Mouse (Mus musculus) kidney, embryonic 15.5 days (tissue): ENCODE data around the gene Ern1. TPM values are rescaled to one million over a fixed set of nuclear protein-coding genes. Genes with fewer than 3 reads are reported as not detected.

ENCODE experiments used
- ATAC-seq: fragments of 200-750 bp; cut with Nextera tagmentation; replicated peaks from 2 replicates; pipeline ENCODE4 v1.8.0; 2017; ENCODE audit warnings: moderate TSS enrichment; ENCODE audit not compliant: low FRiP score
- H3K27ac ChIP-seq: fragments of 300-500 bp; sonication (generic); 2 replicates; pipeline ENCODE4 v1.5.1; 2015; ENCODE audit warnings: mild to moderate bottlenecking, inconsistent platforms
- H3K27me3 ChIP-seq: fragments of 300-500 bp; sonication (generic); 2 replicates; pipeline ENCODE4 v1.6.1; 2015; ENCODE audit warnings: inconsistent platforms
- H3K36me3 ChIP-seq: fragments of 300-500 bp; sonication (generic); 2 replicates; pipeline ENCODE4 v1.6.1; 2015; ENCODE audit warnings: inconsistent platforms
- H3K4me1 ChIP-seq: fragments of 300-500 bp; sonication (generic); 2 replicates; pipeline ENCODE4 v1.6.1; 2015; ENCODE audit warnings: inconsistent platforms
- H3K4me2 ChIP-seq: fragments of 300-500 bp; sonication (generic); 2 replicates; pipeline ENCODE4 v1.6.1; 2015; ENCODE audit warnings: moderate library complexity, mild to moderate bottlenecking, inconsistent platforms
- H3K4me3 ChIP-seq: fragments of 300-500 bp; sonication (generic); replicated peaks from 2 replicates; pipeline ENCODE4 v1.5.1; 2015; ENCODE audit warnings: mild to moderate bottlenecking, inconsistent platforms
- H3K9ac ChIP-seq: fragments of 300-500 bp; sonication (generic); 2 replicates; pipeline ENCODE4 v1.6.1; 2015; ENCODE audit warnings: mild to moderate bottlenecking, inconsistent platforms
- H3K9me3 ChIP-seq: fragments of 300-500 bp; sonication (generic); replicated peaks from 2 replicates; pipeline ENCODE4 v1.6.1; 2016; ENCODE audit warnings: inconsistent platforms
- WGBS: fragments of 180-500 bp; shearing (Covaris S2); methylation state at CpG from one replicate; pipeline ENCODE4 v1.1.7; 2015; ENCODE audit warnings: mixed read lengths; 5-methylcytosine and 5-hydroxymethylcytosine counted together
- polyA plus RNA-seq: library from polyadenylated mRNA; unstranded; fragments of >200 nt; fragmentation: Nextera tagmentation; extraction: Ambion mirVana; gene quantifications from 2 replicates; pipeline ENCODE4 v1.2.1, GENCODE M21; 2015

Gene Ern1
- 6.6 and 7.0 TPM in 2 replicates for polyA plus RNA-seq

DNA sequence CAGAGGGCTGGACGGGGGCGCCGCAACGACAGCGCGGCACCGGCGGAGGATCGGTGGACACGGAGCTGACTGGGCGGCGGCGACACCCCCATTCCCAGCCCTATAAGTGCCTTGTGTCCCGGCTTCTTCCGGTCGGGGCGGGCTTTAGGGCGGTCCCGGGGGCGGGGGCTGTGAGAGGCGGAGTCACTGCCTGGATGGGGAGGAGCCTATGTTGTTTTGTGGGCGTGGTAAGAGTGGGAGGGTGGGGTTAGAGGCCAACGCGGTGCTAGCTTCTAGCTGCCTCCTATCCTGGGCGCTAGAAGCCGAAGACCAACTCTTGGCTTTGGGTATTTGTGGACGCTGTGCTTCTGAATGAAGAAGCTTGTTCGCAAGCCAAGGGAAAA lies at the start of gene Ern1:
Ern1 (minus strand) TSS at position 120 of the 383 bp plus-strand sequence.
- peak within 1 kb of the TSS; percentile 94 for H3K27ac ChIP-seq
- no peaks in the 10 kb centered on the region for H3K36me3 ChIP-seq
- under 1% methylated on average over 28 of the region's 28 CpGs for WGBS
- peaks cover 31% of the 10 kb centered on the region for H3K4me1 ChIP-seq
- no peaks in the 10 kb centered on the region for H3K9me3 ChIP-seq
- no peaks in the 10 kb centered on the region for H3K27me3 ChIP-seq
- ATAC-seq: peak; percentile 97
- H3K4me2 ChIP-seq: peak within 1 kb of the TSS; percentile 84
- H3K9ac ChIP-seq: peak within 1 kb of the TSS; percentile 91
- peak within 1 kb of the TSS; percentile 98 for H3K4me3 ChIP-seq

DNA sequence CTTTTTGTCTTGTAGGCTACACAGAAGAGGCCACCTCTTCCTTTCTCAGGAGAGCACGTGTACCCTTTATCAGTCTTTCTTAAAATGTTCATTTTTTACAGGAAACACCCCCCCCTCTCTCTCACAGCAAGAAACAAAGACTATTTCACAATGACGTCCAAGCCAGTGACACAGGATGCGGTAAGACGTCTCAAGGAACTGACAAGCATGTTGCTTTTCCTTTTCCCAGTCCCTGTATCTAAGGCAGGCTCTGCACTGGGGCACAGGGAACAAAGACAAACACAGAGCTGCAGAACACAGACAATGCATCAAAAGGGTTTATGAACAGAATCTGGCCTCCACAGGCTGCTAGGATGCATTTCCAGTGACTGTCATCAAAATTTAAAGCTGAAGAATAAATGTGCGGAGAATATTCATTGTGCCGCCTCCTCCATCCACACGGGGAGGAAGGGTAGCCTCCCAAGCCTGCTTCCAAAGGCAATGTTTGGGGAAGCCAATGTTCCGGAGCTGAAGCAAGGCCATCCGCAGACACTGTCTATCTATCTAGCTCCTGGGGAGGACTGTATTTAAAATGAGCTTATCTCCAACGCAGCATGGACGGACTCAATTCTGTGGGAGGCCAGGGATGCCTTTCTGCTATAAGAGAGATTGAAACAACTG lies 48.7 kb upstream of the Ern1 start:
- ATAC-seq: no peak
- H3K36me3 ChIP-seq: peaks cover 4% of the 10 kb centered on the region
- peaks cover 38% of the 10 kb centered on the region for H3K4me1 ChIP-seq
- WGBS: 53% methylated on average over 11 of the region's 11 CpGs
- no peaks in the 10 kb centered on the region for H3K27me3 ChIP-seq
- peak overlapping the region; percentile 62 for H3K27ac ChIP-seq
- H3K4me2 ChIP-seq: no peak overlapping the region
- no peak overlapping the region for H3K4me3 ChIP-seq
- H3K9me3 ChIP-seq: no peaks in the 10 kb centered on the region
- H3K9ac ChIP-seq: no peak overlapping the region

DNA sequence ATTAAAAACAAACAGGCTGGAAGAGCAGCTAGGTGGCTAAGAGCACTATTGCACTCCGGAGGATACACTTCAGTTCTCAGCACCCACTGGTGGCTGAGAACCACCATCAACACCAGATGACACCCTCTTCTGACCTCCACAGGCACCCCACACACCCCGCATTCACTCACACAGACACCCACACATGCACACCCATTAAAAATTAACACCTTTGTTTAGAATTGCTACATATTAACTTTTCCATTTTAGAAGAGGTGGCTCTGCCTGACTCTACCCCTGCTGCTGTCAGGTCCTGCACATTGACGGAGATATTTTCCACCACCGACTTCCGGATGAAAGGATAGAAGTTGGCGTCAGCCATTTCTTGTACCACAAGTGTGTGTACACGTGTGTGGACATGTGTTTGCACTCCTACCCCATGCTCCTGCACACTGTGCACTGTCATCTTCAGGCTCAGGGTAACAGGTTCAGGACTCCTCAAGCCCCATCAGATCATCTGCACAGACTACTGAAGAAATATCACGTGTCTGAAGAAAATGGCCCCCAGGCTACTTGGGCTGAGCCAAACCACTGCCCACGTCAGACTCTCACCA lies 48.1 kb upstream of the Ern1 start:
- peak overlapping the region; percentile 62; the same call in 1 of the 2 replicates for H3K27ac ChIP-seq

DNA sequence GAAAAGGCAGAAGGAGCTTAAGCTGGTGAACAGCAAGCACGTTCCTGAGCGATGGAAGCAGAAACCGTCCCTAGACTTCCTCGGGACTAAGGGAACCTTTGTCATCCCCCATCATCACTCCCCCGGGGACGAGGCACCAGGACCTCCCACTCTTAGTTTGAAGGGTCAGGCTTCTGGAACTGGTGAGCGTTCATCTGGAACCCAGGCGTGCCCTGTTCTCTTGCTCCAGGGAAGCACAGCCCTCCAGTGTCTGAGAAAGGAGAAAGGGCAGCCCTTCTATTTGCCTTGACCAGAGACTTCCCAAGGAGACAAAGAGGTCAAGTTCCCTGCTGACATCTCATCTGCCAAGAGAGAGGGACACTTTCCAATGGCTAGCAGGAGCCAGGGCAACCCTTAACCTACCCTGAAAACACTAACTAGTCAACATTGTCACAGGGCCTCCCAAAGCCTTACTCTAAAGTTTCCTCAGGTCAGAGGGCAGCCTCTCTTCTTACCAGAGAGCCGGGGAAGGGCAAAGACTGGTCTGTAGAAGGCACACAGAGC lies 44.7 kb upstream of the Ern1 start:
- no peak overlapping the region for H3K9ac ChIP-seq
- peaks cover 5% of the 10 kb centered on the region; the same call in 1 of the 2 replicates for H3K36me3 ChIP-seq
- H3K27me3 ChIP-seq: no peaks in the 10 kb centered on the region
- H3K27ac ChIP-seq: peak overlapping the region; percentile 48; the same call in 1 of the 2 replicates
- no peak overlapping the region for H3K4me2 ChIP-seq
- H3K4me3 ChIP-seq: no peak overlapping the region
- 36% methylated on average over 9 of the region's 9 CpGs for WGBS
- no peaks in the 10 kb centered on the region for H3K9me3 ChIP-seq
- peak; percentile 47 for ATAC-seq
- H3K4me1 ChIP-seq: peaks cover 40% of the 10 kb centered on the region

More for the DNA sequence above, 48.1 kb upstream of the Ern1 start:
- Histone ChIP-seq H3K27me3 (no peaks in the 10 kb centered on the region), H3K4me2 (no peak overlapping the region), H3K9ac (no peak overlapping the region), H3K4me3 (no peak overlapping the region), H3K36me3 (peaks cover 4% of the 10 kb centered on the region), H3K4me1 (peaks cover 38% of the 10 kb centered on the region), H3K9me3 (no peaks in the 10 kb centered on the region)
- no peak for ATAC-seq
- 79% methylated on average over 9 of the region's 9 CpGs for WGBS

DNA sequence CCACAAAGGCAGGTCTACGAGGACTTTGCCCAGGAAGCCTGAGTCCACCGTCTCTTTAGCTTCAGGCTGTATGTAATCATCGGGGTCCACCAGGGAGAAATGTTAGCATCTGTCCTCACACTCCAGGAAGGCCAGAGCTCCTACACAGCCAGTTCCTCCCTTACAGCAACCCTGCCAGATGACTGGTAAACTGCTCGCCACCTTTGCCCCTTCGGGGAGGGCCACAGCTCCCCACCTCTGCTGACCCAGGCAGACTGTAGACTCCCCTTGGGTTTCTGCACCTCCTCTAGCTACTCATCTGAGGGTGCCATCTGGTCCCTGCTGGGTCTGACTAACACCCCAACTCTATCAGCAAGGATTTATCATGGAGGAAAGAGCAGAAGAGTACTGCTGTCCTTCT lies 42.1 kb upstream of the Ern1 start:
- Histone ChIP-seq H3K4me1 (peaks cover 29% of the 10 kb centered on the region), H3K9me3 (no peaks in the 10 kb centered on the region), H3K27ac (no peak overlapping the region), H3K4me2 (no peak overlapping the region), H3K4me3 (no peak overlapping the region), H3K27me3 (no peaks in the 10 kb centered on the region), H3K36me3 (peaks cover 5% of the 10 kb centered on the region; the same call in 1 of the 2 replicates), H3K9ac (no peak overlapping the region)
- ATAC-seq: no peak
- WGBS: 79% methylated on average over 5 of the region's 5 CpGs

DNA sequence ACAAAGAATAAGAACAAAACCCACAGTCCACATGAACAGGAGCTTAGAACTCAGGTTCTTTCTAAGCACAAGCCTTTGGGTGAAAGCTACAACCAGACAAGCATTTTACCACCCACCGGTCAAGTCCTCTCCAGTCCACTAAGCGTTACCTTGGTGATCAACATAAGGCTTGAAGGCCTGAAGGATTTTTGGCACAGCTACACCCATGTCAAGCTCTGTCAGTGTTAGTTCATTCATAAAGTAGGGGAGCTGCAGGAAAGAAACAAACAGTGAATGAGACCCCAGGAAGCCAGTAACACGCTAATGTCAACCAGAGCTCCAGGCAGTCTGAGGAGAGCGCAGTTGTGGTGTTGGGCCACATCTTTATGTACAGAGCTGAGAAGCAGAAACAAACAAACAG lies 41.5 kb upstream of the Ern1 start:
- 85% methylated on average over 4 of the region's 4 CpGs for WGBS

DNA sequence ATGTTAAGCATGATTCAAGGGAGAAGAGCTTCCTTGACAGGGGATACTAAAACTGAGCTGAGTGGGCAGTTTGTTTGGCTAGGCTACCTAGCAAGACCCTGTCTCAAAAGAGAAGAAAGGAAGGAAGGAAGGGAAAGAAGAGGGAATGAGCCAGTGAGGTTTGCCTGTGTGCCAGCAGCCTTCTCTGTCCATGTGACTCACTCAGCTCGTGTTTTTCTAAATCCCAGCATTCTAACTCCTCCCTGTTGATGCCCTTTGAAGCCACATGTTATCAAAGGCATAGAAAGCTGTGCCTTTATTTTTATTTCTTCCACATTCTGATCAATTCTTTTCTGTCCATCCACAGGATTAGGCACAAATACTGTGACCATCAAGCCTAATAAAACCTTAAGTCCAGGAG lies 40.3 kb upstream of the Ern1 start:
- 14% methylated on average over 1 of the region's 1 CpGs for WGBS
- no peak overlapping the region for H3K9ac ChIP-seq
- no peaks in the 10 kb centered on the region for H3K9me3 ChIP-seq
- no peak overlapping the region for H3K4me2 ChIP-seq
- no peak overlapping the region for H3K4me3 ChIP-seq
- H3K27ac ChIP-seq: no peak overlapping the region
- peaks cover 16% of the 10 kb centered on the region for H3K4me1 ChIP-seq
- H3K36me3 ChIP-seq: peaks cover 5% of the 10 kb centered on the region; the same call in 1 of the 2 replicates
- H3K27me3 ChIP-seq: no peaks in the 10 kb centered on the region
- ATAC-seq: no peak

More for the DNA sequence above, 41.5 kb upstream of the Ern1 start:
- Histone ChIP-seq H3K36me3 (peaks cover 5% of the 10 kb centered on the region; the same call in 1 of the 2 replicates), H3K9ac (no peak overlapping the region), H3K4me3 (no peak overlapping the region), H3K27me3 (no peaks in the 10 kb centered on the region), H3K9me3 (no peaks in the 10 kb centered on the region), H3K27ac (no peak overlapping the region), H3K4me2 (no peak overlapping the region), H3K4me1 (peaks cover 24% of the 10 kb centered on the region)
- no peak for ATAC-seq

DNA sequence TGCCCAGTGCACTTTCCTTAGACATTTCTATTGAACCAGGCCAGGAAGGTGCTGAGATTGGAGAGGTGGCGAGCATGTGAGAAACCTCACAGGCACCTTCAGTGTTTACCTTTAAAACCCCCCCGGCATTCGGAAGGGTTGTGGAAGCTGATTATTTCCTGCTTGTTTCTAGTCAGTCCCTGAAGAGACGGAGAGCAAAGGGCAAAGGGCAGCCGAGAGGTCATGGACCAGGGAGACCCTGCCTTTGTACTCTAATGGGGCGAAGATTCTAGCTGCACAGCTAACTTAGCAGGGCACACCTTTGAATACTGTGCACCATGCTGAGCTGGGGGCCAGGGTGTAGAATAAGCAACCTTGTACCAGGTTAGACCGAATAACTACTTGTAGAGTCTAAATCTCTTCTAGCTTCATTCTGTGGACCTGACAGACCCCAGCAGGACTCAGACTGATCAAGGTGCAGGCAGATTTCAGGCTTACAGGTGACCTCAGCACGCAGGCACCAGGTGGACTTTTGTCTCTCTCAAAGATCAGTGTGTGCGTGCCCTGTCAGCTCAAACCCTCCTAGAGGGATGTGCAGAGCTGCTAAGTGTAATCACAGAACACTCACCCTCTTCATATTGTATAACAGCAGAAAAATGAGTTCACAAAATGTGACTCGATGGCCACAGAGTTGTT lies 39.6 kb upstream of the Ern1 start:
- no peak for ATAC-seq
- WGBS: 53% methylated on average over 10 of the region's 10 CpGs
- H3K36me3 ChIP-seq: 0 out of 2 replicates have a peak, but pooled peaks cover 5% of the 10 kb centered on the region
- no peak overlapping the region for H3K27ac ChIP-seq
- no peak overlapping the region for H3K9ac ChIP-seq
- H3K27me3 ChIP-seq: no peaks in the 10 kb centered on the region
- H3K9me3 ChIP-seq: no peaks in the 10 kb centered on the region
- no peak overlapping the region for H3K4me3 ChIP-seq
- no peak overlapping the region for H3K4me2 ChIP-seq
- peaks cover 10% of the 10 kb centered on the region for H3K4me1 ChIP-seq

DNA sequence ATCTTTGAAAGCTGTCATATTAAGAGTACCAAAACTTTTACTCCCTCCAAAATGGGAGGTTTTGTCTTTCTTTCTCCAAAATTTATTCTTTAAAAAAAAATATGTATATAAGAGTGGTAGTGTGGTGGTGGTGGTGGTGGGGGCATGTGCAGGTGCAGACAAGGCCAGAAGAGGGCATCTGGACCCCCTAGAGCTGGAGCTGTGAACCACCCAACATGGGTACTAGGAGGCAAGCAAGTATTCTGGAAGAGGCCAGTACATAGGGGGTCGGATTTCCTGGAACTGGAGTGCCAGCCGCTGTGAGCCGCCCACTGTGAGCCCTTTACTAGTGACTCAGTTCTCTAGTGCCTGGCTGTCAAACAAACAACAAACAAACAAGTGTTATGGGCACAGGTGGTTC lies 34.9 kb upstream of the Ern1 start:
- Histone ChIP-seq H3K9ac (no peak overlapping the region), H3K4me2 (no peak overlapping the region), H3K9me3 (no peaks in the 10 kb centered on the region), H3K27ac (no peak overlapping the region), H3K4me3 (no peak overlapping the region), H3K4me1 (peaks cover 16% of the 10 kb centered on the region), H3K36me3 (no peaks in the 10 kb centered on the region), H3K27me3 (no peaks in the 10 kb centered on the region)
- WGBS: 44% methylated on average over 3 of the region's 3 CpGs
- ATAC-seq: no peak

DNA sequence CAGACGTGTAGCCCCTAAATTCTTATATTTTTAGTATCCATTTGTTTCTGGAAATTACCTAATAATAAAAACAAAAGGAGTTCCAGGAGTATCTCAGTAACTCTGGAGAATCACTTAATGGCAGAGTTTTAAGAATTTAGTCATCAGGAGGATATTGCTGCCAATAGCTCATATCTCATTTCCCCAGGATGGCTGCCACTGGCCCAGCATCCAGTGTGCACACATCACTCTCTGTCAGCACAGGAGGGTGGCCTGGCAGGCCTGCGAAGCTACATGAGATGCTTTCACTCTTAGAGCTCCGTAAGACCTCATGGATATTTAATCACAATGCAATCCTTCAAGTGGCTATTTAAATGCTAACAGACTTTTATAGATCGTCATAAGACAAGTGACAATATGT lies 34.0 kb upstream of the Ern1 start:
- ATAC-seq: no peak
- WGBS: 75% methylated on average over 4 of the region's 4 CpGs
- no peak overlapping the region for H3K9ac ChIP-seq
- H3K27me3 ChIP-seq: no peaks in the 10 kb centered on the region
- peaks cover 16% of the 10 kb centered on the region for H3K4me1 ChIP-seq
- H3K4me2 ChIP-seq: no peak overlapping the region
- no peaks in the 10 kb centered on the region for H3K9me3 ChIP-seq
- no peak overlapping the region for H3K4me3 ChIP-seq
- H3K27ac ChIP-seq: no peak overlapping the region
- no peaks in the 10 kb centered on the region for H3K36me3 ChIP-seq

DNA sequence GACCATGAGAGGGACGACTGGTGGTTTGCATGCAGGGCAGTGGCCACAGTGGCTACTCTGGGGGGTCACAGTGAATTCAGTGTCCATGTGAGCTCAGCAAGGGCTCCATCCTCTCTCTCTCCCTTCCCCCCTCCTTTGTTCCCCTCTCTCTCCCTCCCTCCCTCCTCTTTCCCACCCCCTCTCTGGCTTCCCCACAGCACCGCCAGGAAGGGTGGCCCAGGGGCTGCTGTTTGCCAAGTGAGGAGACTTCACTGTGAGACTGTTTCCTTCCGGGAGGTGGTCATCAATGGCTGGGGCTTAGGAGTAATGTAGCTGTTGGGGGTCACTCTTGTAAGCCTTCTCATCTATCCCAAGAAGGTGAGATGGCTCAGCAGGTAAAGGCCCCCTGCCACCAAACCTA lies 32.8 kb upstream of the Ern1 start:
- WGBS: 51% methylated on average over 3 of the region's 3 CpGs
- H3K9me3 ChIP-seq: no peaks in the 10 kb centered on the region

DNA sequence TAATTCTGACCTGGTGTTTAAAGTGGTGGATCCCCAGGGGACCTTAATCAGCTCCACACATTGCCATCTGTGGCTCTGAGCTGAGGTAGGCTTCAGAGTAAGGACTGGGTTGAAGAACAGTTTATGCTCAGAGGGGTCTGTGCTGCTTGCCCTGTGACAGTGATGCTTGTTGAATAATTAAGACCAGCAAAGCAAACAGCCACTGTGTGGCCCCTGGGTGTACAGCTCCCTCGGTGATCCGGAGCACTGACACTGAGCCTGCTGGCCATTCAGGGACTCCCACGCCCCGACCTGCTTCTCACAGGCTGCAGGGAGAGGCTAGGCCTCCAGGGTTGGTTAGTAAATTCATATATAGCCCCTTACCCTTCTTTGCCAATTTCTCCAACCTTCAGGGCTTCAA lies 31.9 kb upstream of the Ern1 start:
- Histone ChIP-seq H3K36me3 (no peaks in the 10 kb centered on the region), H3K27me3 (no peaks in the 10 kb centered on the region), H3K4me3 (no peak overlapping the region), H3K27ac (no peak overlapping the region), H3K9ac (no peak overlapping the region), H3K4me2 (no peak overlapping the region), H3K9me3 (no peaks in the 10 kb centered on the region), H3K4me1 (peaks cover 22% of the 10 kb centered on the region)
- no peak for ATAC-seq
- WGBS: 26% methylated on average over 4 of the region's 4 CpGs

More for the DNA sequence above, 32.8 kb upstream of the Ern1 start:
- Histone ChIP-seq H3K36me3 (no peaks in the 10 kb centered on the region), H3K9ac (no peak overlapping the region), H3K4me3 (no peak overlapping the region), H3K4me2 (no peak overlapping the region), H3K4me1 (peaks cover 16% of the 10 kb centered on the region), H3K27ac (no peak overlapping the region), H3K27me3 (no peaks in the 10 kb centered on the region)
- ATAC-seq: no peak
